Mouse (Mus musculus): ENCODE data around the gene Abhd17a.

GRCm38 (mm10) chr10:80625764-80626163 is 35.6 kb upstream of the Abhd17a start:
- TF ChIP-seq CTCF (IDR thresholded peaks at IDR 0.05; ENCODE audit: low read depth) (no peak), EP300 (optimal IDR thresholded peaks at IDR 0.05) (no peak)

Data from stomach, postnatal 0 days (tissue).